Mouse (Mus musculus): ENCODE measurements around the gene Fam160a1. TPM values are rescaled to one million over a fixed set of nuclear protein-coding genes. Genes with fewer than 3 reads are reported as not detected.

Fam160a1 gene
- polyA plus RNA-seq, 1 experiment from 2014 or later, result 0.42 TPM

GRCm38 (mm10) chr3:85715764-85716297 lies 101.3 kb downstream of the Fam160a1 start:
- Histone ChIP-seq H3K27ac (ENCODE audit: low read length) (no peak overlapping the region), H3K4me2 (ENCODE audit: low read depth, low read length) (no peak overlapping the region), H3K27me3 (ENCODE audit: control insufficient read depth, insufficient read depth, low read depth, low read length) (no peaks in the 10 kb centered on the region; the same call in 1 of the 2 replicates), H3K9ac (ENCODE audit: low read depth, low read length) (no peak overlapping the region), H3K9me3 (replicated peaks; ENCODE audit: control insufficient read depth, low read length) (no peaks in the 10 kb centered on the region), H3K36me3 (ENCODE audit: control insufficient read depth, insufficient read depth) (no peaks in the 10 kb centered on the region), H3K4me3 (ENCODE audit: low read depth, low read length) (no peak overlapping the region), H3K4me1 (ENCODE audit: control insufficient read depth, low read depth, low read length) (peaks cover 5% of the 10 kb centered on the region)
- WGBS (ENCODE audit: insufficient replicate concordance), result 51% methylated on average over 4 of the region's 4 CpGs
- ATAC-seq (ENCODE audit: low read depth), result peak; percentile 19; the same call in 1 of the 2 replicates

GRCm38 (mm10) chr3:85713936-85714709 lies 103.0 kb downstream of the Fam160a1 start:
- Histone ChIP-seq H3K27me3 (ENCODE audit: control insufficient read depth, insufficient read depth, low read depth, low read length) (no peaks in the 10 kb centered on the region; the same call in 1 of the 2 replicates), H3K4me3 (ENCODE audit: low read depth, low read length) (no peak overlapping the region), H3K4me1 (ENCODE audit: control insufficient read depth, low read depth, low read length) (peaks cover 11% of the 10 kb centered on the region), H3K4me2 (ENCODE audit: low read depth, low read length) (no peak overlapping the region), H3K36me3 (ENCODE audit: control insufficient read depth, insufficient read depth) (no peaks in the 10 kb centered on the region), H3K9me3 (replicated peaks; ENCODE audit: control insufficient read depth, low read length) (no peaks in the 10 kb centered on the region), H3K27ac (ENCODE audit: low read length) (no peak overlapping the region), H3K9ac (ENCODE audit: low read depth, low read length) (no peak overlapping the region)
- no peak for ATAC-seq (ENCODE audit: low read depth)
- WGBS (ENCODE audit: insufficient replicate concordance), result 42% methylated on average over 7 of the region's 7 CpGs

GRCm38 (mm10) chr3:85710695-85711094 lies 106.4 kb downstream of the Fam160a1 start:
- Histone ChIP-seq H3K27me3 (ENCODE audit: control insufficient read depth, insufficient read depth, low read depth, low read length) (no peaks in the 10 kb centered on the region; the same call in 1 of the 2 replicates), H3K27ac (ENCODE audit: low read length) (no peak overlapping the region)
- 25% methylated on average over 8 of the region's 8 CpGs for WGBS (ENCODE audit: insufficient replicate concordance)

GRCm38 (mm10) chr3:85707421-85707820 lies 109.7 kb downstream of the Fam160a1 start:
- Histone ChIP-seq H3K4me3 (ENCODE audit: low read depth, low read length) (no peak overlapping the region), H3K4me1 (ENCODE audit: control insufficient read depth, low read depth, low read length) (peaks cover 11% of the 10 kb centered on the region), H3K9me3 (replicated peaks; ENCODE audit: control insufficient read depth, low read length) (no peaks in the 10 kb centered on the region), H3K27me3 (ENCODE audit: control insufficient read depth, insufficient read depth, low read depth, low read length) (no peaks in the 10 kb centered on the region), H3K9ac (ENCODE audit: low read depth, low read length) (no peak overlapping the region), H3K36me3 (ENCODE audit: control insufficient read depth, insufficient read depth) (no peaks in the 10 kb centered on the region), H3K27ac (ENCODE audit: low read length) (no peak overlapping the region), H3K4me2 (ENCODE audit: low read depth, low read length) (no peak overlapping the region)
- 35% methylated on average over 7 of the region's 7 CpGs for WGBS (ENCODE audit: insufficient replicate concordance)
- ATAC-seq (ENCODE audit: low read depth), result no peak

More at GRCm38 (mm10) chr3:85710695-85711094, 106.4 kb downstream of the Fam160a1 start:
- H3K9me3 ChIP-seq (replicated peaks; ENCODE audit: control insufficient read depth, low read length), result no peaks in the 10 kb centered on the region
- H3K36me3 ChIP-seq (ENCODE audit: control insufficient read depth, insufficient read depth), result no peaks in the 10 kb centered on the region
- H3K4me1 ChIP-seq (ENCODE audit: control insufficient read depth, low read depth, low read length), result peaks cover 10% of the 10 kb centered on the region
- no peak overlapping the region for H3K4me3 ChIP-seq (ENCODE audit: low read depth, low read length)
- peak; percentile 82 for ATAC-seq (ENCODE audit: low read depth)
- H3K4me2 ChIP-seq (ENCODE audit: low read depth, low read length), result no peak overlapping the region
- no peak overlapping the region for H3K9ac ChIP-seq (ENCODE audit: low read depth, low read length)

GRCm38 (mm10) chr3:85703141-85703882 lies 113.8 kb downstream of the Fam160a1 start:
- Histone ChIP-seq H3K27ac (ENCODE audit: low read length) (no peak overlapping the region), H3K36me3 (ENCODE audit: control insufficient read depth, insufficient read depth) (no peaks in the 10 kb centered on the region), H3K9me3 (replicated peaks; ENCODE audit: control insufficient read depth, low read length) (no peaks in the 10 kb centered on the region), H3K27me3 (ENCODE audit: control insufficient read depth, insufficient read depth, low read depth, low read length) (no peaks in the 10 kb centered on the region), H3K4me3 (ENCODE audit: low read depth, low read length) (no peak overlapping the region), H3K4me2 (ENCODE audit: low read depth, low read length) (no peak overlapping the region), H3K9ac (ENCODE audit: low read depth, low read length) (no peak overlapping the region), H3K4me1 (ENCODE audit: control insufficient read depth, low read depth, low read length) (peaks cover 3% of the 10 kb centered on the region; the same call in 1 of the 2 replicates)
- WGBS (ENCODE audit: insufficient replicate concordance), result 39% methylated on average over 6 of the region's 6 CpGs
- no peak for ATAC-seq (ENCODE audit: low read depth)

- Histone ChIP-seq H3K27me3 (ENCODE audit: control insufficient read depth, insufficient read depth, low read depth, low read length) (no peaks in the 10 kb centered on the region), H3K4me3 (ENCODE audit: low read depth, low read length) (no peak overlapping the region), H3K36me3 (ENCODE audit: control insufficient read depth, insufficient read depth) (no peaks in the 10 kb centered on the region), H3K4me2 (ENCODE audit: low read depth, low read length) (no peak overlapping the region), H3K27ac (ENCODE audit: low read length) (no peak overlapping the region), H3K9me3 (replicated peaks; ENCODE audit: control insufficient read depth, low read length) (no peaks in the 10 kb centered on the region), H3K9ac (ENCODE audit: low read depth, low read length) (no peak overlapping the region), H3K4me1 (ENCODE audit: control insufficient read depth, low read depth, low read length) (peaks cover 3% of the 10 kb centered on the region; the same call in 1 of the 2 replicates)
- ATAC-seq (ENCODE audit: low read depth), result no peak
- WGBS (ENCODE audit: insufficient replicate concordance), result 52% methylated on average over 4 of the region's 4 CpGs
Measured at GRCm38 (mm10) chr3:85698496-85698895, 118.6 kb downstream of the Fam160a1 start.

- H3K9me3 ChIP-seq (replicated peaks; ENCODE audit: control insufficient read depth, low read length), result no peaks in the 10 kb centered on the region
- H3K4me3 ChIP-seq (ENCODE audit: low read depth, low read length), result no peak overlapping the region
- 67% methylated on average over 3 of the region's 3 CpGs for WGBS (ENCODE audit: insufficient replicate concordance)
- no peak for ATAC-seq (ENCODE audit: low read depth)
- H3K36me3 ChIP-seq (ENCODE audit: control insufficient read depth, insufficient read depth), result no peaks in the 10 kb centered on the region
- H3K4me2 ChIP-seq (ENCODE audit: low read depth, low read length), result no peak overlapping the region
- H3K27ac ChIP-seq (ENCODE audit: low read length), result no peak overlapping the region
- no peak overlapping the region for H3K9ac ChIP-seq (ENCODE audit: low read depth, low read length)
- no peaks in the 10 kb centered on the region for H3K4me1 ChIP-seq (ENCODE audit: control insufficient read depth, low read depth, low read length)
- H3K27me3 ChIP-seq (ENCODE audit: control insufficient read depth, insufficient read depth, low read depth, low read length), result no peaks in the 10 kb centered on the region
Measured at GRCm38 (mm10) chr3:85695056-85695455, 122.0 kb downstream of the Fam160a1 start.

- H3K4me3 ChIP-seq (ENCODE audit: low read depth, low read length), result no peak overlapping the region
- H3K9ac ChIP-seq (ENCODE audit: low read depth, low read length), result no peak overlapping the region
- H3K9me3 ChIP-seq (replicated peaks; ENCODE audit: control insufficient read depth, low read length), result no peaks in the 10 kb centered on the region
- H3K4me2 ChIP-seq (ENCODE audit: low read depth, low read length), result no peak overlapping the region
- no peaks in the 10 kb centered on the region for H3K36me3 ChIP-seq (ENCODE audit: control insufficient read depth, insufficient read depth)
- no peaks in the 10 kb centered on the region for H3K4me1 ChIP-seq (ENCODE audit: control insufficient read depth, low read depth, low read length)
- WGBS (ENCODE audit: insufficient replicate concordance), result 11% methylated on average over 3 of the region's 3 CpGs
- no peaks in the 10 kb centered on the region for H3K27me3 ChIP-seq (ENCODE audit: control insufficient read depth, insufficient read depth, low read depth, low read length)
- no peak overlapping the region for H3K27ac ChIP-seq (ENCODE audit: low read length)
- ATAC-seq (ENCODE audit: low read depth), result no peak
Measured at GRCm38 (mm10) chr3:85693013-85693412, 124.1 kb downstream of the Fam160a1 start.

- no peak overlapping the region for H3K4me2 ChIP-seq (ENCODE audit: low read depth, low read length)
- 56% methylated on average over 4 of the region's 4 CpGs for WGBS (ENCODE audit: insufficient replicate concordance)
- H3K36me3 ChIP-seq (ENCODE audit: control insufficient read depth, insufficient read depth), result no peaks in the 10 kb centered on the region
- H3K4me1 ChIP-seq (ENCODE audit: control insufficient read depth, low read depth, low read length), result no peaks in the 10 kb centered on the region
- no peak for ATAC-seq (ENCODE audit: low read depth)
- H3K9ac ChIP-seq (ENCODE audit: low read depth, low read length), result no peak overlapping the region
- no peak overlapping the region for H3K4me3 ChIP-seq (ENCODE audit: low read depth, low read length)
- H3K9me3 ChIP-seq (replicated peaks; ENCODE audit: control insufficient read depth, low read length), result no peaks in the 10 kb centered on the region
- no peak overlapping the region for H3K27ac ChIP-seq (ENCODE audit: low read length)
- H3K27me3 ChIP-seq (ENCODE audit: control insufficient read depth, insufficient read depth, low read depth, low read length), result no peaks in the 10 kb centered on the region
Measured at GRCm38 (mm10) chr3:85691134-85691533, 126.0 kb downstream of the Fam160a1 start.
